Mouse (Mus musculus): ENCODE results near the gene R3hcc1l.

DNA sequence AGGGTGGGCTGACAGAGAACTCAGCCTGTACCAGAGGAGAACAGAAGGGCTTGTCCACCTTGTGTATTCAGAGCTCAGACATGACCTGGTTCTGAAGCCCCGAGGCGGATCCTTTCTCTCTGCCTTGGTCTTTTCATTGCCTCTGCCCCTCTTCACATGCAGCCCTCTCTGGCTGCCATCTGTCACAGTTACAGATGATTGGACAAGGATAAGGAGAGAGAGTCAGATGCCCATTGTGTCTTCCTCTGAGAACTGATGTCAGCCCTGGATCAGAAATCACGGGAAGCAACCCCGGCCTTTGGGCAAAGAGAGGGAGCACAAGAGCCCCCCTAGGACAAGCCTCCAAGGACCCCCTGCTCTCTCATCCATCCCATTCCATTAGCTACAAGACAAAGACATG, 47.0 kb upstream of the R3hcc1l start:
- no peak for TF ChIP-seq TAL1 (IDR thresholded peaks at IDR 0.05; ENCODE audit: low read length)
- no peak for TF ChIP-seq GATA1 (IDR thresholded peaks at IDR 0.05; ENCODE audit: low read length)

Data from erythroblast, embryonic 14.5 days (primary cell).